Mouse (Mus musculus) layer of hippocampus, adult 11-12 months (tissue): ENCODE results near the gene Smpd4.
A peak's percentile ranks its signal among the peaks of the same experiment; 100 is the strongest.

ENCODE experiments used
- DNase-seq: peaks from one replicate; pipeline ENCODE4 v3.0.0; 2022; ENCODE audit warnings: low spot score

Smpd4 gene

GRCm38 (mm10) chr16:17638036-17638628, 19.0 kb downstream of the Smpd4 start:
- DNase-seq, result no peak

- DNase-seq, result no peak
Measured at GRCm38 (mm10) chr16:17639081-17639480, 19.9 kb downstream of the Smpd4 start.

DNA sequence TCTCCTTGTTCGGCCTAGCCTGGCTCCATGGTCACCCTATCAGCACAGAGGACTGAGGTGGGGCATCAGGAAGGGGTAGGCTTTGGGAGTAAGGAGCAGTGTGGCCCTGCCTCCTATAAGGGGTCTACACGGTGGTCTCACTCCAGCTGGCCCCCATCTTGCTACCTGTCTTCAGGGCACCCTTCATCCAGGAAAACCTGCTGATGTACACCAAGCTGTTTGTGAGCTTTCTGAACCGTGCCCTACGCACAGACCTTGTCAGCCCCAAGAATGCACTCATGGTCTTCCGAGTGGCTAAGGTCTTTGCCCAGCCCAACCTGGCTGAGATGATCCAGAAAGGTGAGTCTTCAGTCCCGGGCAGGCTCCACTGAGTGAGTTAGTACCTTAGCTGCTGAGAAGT, 20.8 kb downstream of the Smpd4 start:
- DNase-seq, result no peak

DNA sequence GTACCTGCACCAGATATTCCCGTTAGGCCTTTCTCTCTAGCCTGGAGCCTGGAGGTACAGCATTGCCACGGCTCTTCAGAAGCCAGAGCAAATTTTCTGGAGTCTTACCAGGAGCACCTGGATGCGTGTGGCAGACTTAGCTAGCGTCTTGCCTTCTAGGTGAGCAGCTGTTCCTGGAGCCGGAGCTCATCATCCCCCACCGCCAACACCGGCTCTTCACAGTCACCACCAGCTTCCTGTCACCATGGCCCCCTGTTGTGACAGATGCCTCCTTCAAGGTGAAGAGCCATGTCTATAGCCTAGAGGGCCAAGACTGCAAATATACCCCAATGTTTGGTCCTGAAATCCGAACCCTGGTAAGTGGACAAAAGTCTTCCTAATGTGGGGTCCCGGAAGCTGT, 21.6 kb downstream of the Smpd4 start:
- DNase-seq, result no peak

DNA sequence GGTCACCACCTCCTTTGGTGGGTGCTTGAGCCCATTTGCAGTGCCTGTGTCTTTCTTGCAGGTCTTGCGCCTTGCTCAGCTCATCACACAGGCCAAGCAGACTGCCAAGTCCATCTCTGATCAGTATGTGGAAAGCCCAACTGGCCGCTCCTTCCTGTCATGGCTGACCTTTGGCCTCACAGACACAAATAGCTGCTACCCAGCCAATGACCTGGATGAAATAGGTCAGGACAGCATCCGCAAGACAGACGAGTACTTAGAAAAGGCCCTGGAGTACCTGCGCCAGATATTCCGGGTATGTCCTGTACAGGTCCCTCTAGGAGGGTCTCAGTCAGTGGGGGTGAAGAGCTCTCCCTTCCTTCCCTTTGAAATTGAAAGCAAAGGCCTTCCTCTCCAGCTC, 22.1 kb downstream of the Smpd4 start:
- no peak for DNase-seq

DNA sequence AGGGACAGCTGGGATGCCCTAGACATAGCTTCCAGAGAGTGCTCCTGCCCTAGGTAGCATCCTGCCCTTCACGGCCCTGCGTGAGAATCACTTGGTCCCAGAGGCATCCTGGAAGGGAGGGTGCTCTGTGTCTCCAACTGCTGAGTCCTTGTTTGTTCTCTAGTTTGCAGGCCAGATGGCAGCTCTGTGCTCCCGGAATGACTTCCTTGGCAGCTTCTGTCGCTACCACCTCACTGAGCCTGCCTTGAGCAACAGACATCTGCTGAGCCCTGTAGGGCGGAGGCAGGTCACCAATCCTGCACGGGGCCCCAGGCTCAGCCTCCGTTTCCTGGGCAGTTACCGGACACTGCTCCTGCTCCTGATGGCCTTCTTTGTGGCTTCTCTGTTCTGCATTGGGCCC, 23.2 kb downstream of the Smpd4 start:
- peak; percentile 60 for DNase-seq

DNA sequence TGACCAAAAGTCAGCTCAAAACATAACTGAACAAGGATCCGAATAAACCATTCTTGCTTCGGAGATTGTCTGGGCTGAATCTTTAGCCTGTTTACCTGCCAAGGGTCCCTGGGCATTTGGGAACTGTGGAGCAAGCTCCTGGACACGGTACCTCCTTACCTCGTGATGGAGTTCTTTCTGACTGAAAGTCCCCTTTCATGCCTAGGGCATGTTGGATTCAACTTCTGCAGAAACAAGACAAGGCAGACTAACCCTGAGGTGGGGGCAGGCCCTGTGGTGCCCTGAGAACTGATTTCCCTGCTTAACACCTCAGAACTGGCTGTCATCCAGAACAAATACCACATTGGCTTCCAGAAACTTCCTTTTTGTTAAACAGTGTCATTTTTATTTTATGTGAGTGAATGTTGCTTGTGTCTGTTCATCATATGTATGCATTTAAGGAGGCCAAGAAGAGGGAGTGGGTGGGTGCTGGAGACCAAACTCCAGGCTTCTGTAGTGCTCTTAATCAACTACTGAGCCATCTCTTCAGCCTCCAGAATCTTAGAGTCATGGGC, 24.4 kb downstream of the Smpd4 start:
- DNase-seq, result no peak

- DNase-seq, result peak; percentile 77
Measured at GRCm38 (mm10) chr16:17646310-17647114, 27.4 kb downstream of the Smpd4 start, which contains the start of gene Ccdc74a. TSS of gene Ccdc74a (plus strand) at chr16:17646470.

DNA sequence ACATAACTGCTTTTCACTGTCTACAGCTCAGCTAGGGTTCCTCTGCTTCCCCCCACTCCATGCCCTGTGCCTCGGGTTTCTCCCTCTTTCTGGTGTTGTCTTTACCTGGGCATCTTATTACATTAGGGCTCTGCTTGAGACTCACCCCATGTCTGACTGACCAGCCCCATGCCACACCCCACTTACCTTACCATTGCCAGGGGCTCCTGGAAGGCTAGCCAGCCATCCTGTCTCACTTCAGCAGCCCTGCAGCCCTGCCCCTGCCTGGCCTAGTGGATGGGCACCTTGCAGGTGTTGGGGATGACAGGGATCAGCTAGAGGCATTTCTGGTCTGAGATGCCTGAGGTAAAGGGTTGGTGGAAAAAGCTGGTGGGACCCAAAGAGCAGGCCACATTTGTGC, 28.0 kb downstream of the Smpd4 start:
- no peak for DNase-seq

GRCm38 (mm10) chr16:17647566-17648340, 28.6 kb downstream of the Smpd4 start:
- no peak for DNase-seq

DNA sequence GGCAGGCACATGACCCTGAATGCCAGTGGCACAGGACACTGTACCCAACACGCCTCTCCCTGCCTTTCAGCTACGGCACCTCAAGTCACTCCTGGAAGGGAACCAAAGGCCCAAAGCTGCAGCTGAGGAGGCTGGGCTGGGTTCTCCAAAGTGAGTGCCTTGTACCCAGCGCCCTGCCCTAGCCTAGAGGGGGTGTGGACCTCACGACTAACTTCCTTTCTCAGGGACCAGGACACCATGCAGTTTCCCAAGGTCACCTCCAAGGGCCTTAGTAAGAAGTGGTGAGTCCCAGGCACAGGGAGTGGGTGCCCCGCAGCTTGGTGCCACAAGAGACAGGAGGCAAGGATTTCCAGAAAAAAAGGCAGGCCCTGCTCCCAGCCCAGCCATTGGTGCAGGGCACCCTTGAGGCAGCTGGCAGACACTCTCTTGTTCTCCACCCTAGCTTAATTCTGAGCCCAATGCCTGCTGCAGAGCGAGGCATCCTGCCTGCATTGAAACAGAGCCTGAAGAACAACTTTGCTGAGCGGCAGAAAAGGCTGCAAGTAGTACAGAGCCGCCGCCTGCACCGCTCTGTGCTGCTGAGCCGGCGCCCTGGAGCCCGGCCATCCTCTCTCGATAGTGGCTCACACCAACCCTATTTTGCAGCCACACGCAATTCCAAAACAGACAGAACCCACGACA, 30.9 kb downstream of the Smpd4 start:
- DNase-seq, result peak; percentile 55

DNA sequence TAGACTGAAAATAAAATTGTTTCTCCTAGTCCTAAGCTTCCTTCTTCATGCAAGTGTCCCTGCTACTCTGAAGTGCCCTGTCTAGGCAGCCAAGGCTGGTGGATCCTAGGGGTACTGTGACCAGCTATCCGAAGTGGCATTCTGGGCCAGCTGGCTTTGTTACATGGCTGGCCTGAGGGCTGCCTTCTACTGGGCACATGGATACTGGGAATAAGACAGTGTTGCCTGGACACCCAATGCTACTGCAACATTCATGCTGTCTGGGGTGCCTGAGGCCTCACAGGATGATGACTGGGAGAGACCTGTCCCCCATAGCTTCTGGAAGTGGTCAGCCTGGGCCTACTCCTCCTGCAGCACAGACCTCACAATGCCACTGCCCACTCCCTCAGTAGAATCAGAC, 31.6 kb downstream of the Smpd4 start:
- DNase-seq, result no peak

DNA sequence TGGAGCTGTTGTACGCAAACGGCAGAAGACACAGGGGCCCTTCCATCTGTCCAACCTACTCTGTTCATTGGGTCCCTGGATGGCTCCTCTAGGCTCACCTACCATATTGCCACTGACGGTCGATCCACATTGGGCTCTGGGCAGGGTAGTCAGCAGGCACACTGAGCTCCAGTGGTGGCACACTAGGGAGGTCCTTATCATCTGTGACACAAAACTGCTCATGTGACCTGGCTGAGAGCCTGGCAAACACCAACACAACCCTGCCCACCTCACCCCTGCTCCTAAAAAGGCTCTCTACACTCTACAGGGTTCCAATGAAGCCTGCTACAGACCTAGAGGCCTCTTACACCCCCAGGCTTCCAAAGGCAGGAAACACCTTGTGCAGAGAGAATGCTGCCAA, 33.5 kb downstream of the Smpd4 start:
- no peak for DNase-seq

DNA sequence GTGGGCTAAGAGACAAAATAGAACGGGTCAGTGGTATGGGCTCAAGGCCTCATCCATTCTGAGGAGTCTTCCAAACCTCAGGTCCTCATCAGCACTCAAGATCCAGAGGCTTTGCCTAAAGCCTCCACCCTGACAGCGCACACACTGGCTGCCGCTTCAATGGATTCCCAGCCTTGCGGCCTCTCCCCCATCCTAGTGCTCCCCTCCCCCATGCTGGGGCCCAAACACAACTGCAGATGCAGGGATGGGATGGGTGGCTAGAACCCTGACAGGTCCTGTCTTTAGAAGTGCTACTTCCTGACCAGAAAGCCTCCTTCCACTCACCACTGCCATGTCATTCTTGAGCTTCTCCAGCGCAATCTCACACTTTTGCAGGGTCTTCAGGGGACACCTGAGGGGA, 34.4 kb downstream of the Smpd4 start:
- DNase-seq, result no peak

DNA sequence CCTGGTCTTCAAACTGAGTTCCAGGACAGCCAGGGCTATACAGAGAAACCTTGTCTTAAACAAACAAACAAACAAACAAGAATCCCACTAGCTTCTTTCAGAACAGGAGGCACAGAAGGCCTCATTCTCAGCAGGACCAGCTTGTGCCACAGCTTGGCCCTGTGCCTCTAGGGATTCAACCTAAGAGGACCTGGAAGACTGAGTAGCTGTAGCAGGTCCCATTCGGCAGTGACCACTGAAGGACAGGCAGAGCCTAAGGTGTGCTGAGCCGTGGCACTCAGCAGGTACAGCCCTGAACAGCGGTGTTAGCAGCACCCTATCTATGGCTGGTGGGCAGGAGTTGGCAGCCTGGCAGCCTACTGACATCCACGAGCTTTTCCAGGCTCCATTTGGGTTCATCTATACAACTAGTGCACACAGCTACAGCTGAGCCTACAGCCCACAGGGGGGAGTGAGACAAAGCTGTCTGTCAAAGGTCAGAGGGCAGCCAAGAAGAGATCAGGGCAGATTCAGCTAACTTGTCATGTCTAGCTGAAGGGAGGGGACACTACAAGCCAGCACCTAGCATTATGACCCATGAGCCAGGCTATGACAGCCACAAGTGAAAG, 35.1 kb downstream of the Smpd4 start:
- DNase-seq, result no peak

- no peak for DNase-seq
Measured at GRCm38 (mm10) chr16:17656212-17656871, 37.2 kb downstream of the Smpd4 start.

GRCm38 (mm10) chr16:17665568-17665967, 46.4 kb downstream of the Smpd4 start:
- DNase-seq, result no peak

DNA sequence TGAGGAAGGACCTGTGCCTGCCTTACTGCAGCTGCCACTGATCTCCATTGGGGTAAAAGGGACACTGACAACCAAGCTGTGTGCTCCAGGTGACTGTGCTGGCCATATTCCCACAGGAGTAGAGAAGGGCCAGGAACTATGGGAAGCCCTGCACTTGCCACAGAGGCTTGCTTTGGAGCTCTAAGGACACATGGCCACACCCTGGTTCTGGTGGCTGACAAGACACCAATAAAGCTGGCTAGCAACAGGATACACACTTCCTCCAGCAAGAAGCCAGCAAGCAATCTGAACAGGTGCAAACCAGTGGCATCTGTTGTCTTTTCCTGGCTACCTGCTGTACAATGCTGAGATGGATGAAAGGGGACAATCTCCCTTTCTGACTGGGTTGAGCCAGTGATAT, 50.7 kb downstream of the Smpd4 start:
- DNase-seq, result no peak
